Mouse (Mus musculus) megakaryocyte, embryonic 14.5 days (primary cell): ENCODE data around the gene Aldh3a2.

Experiments used
- FLI1 ChIP-seq: IDR thresholded peaks from 2 replicates; pipeline ENCODE4 v1.6.1; 2012; ENCODE audit warnings: low read length, inconsistent platforms, mixed read lengths
- GATA1 ChIP-seq: IDR thresholded peaks from 3 replicates; pipeline ENCODE4 v1.6.1; 2012; ENCODE audit warnings: mixed read lengths, low read length, inconsistent platforms, borderline replicate concordance

DNA sequence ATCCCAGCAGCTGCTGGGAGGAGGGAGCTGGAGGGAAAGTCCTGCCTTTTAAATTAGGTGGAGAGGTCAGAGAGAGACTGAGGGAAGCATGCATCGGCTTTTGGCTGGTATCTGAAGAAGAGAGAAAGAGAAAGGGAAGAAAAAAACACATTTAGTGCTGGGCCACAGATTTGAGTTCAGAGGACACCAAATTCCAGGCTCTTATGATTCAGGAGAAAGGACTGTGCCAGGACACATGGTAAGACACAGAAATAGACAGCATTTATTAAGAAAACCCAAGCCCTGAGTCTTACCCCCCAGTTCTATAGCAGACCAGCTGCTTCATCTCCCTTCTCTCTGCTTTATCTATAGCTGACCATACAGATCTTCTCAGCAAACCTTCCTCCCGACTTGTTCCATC lies 10.7 kb upstream of the Aldh3a2 start:
- TF ChIP-seq GATA1 (no peak), FLI1 (no peak)
